Mouse (Mus musculus) heart, adult 2 months (tissue): ENCODE results near the gene Prdm16.

Source experiments
- CTCF ChIP-seq: fragments of 200-600 bp; IDR thresholded peaks from 2 replicates; pipeline ENCODE4 v1.8.1; 2022; ENCODE audit warnings: antibody characterized with exemption, mild to moderate bottlenecking, moderate library complexity
- EP300 ChIP-seq: fragments of 200-500 bp; IDR thresholded peaks from 2 replicates; pipeline ENCODE4 v1.6.1; 2011; ENCODE audit warnings: low read depth, low read length, control low read depth; ENCODE audit not compliant: insufficient read depth
- POLR2A ChIP-seq: fragments of 200-500 bp; IDR thresholded peaks from 2 replicates; pipeline ENCODE4 v1.6.1; 2011; ENCODE audit warnings: mild to moderate bottlenecking, low read depth, low read length, control low read depth; ENCODE audit not compliant: insufficient read depth

DNA sequence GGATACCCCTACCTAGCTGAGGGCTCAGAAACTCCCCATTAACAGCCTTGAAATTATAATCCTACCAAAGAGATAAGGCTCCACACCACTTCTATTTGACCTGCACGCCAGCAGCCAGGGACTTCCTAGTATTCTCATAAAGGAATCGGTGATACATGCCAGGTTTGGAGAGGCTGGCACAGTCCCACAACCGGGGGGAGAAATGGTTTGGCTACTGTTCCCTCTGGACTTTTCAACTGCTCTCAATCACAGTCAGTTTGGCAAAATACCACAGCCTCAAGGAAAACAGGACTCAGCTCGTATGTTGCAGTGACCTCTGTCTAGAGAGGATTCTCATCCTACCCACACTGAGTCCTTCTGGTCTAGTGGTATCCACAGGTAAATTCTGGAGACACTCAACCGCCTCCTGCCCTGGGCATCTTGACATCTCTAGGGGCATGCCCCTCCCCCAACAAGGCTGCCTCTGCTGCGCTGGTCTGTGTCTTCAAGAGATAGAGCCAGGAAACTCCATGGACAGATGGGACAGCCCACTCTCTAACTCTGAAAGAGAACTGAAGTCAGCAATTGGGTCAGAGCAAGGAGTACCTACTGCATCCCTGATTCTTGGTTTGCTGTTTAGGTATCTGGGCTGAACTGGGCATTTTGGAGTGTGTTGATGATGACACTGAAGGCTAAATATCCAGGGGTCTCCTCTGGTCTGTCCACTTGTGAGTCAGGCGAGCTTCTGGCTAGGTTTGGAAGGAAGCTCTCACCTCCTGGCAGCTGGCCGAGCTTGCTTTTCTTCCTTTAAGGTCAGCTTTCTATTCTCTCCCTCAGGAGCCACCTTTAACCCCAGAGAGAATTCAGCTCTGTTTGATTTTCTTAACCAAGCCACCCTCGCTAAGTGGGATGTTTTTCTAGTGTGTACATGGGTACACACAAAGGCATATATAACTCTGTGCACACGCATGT is 234.4 kb downstream of the Prdm16 start:
- TF ChIP-seq CTCF: no peak
- TF ChIP-seq POLR2A: no peak
- no peak for TF ChIP-seq EP300
